Mouse (Mus musculus) kidney, adult 2 months (tissue): ENCODE data around the gene Flrt1. TPM values are rescaled to one million over a fixed set of nuclear protein-coding genes. Genes with fewer than 3 reads are reported as not detected.

Source experiments
- DNase-seq: peaks from one replicate; pipeline ENCODE4 v3.0.0; 2021
- H3K27ac ChIP-seq: fragments of 200-500 bp; 2 replicates; pipeline ENCODE4 v1.5.1; 2012; ENCODE audit warnings: low read depth, low read length, control low read depth, inconsistent platforms; ENCODE audit not compliant: insufficient read depth
- H3K27me3 ChIP-seq: fragments of 200-500 bp; replicated peaks from 2 replicates; pipeline ENCODE4 v1.6.1; 2012; ENCODE audit warnings: mild to moderate bottlenecking, moderate library complexity, low read length, inconsistent platforms; ENCODE audit not compliant: control insufficient read depth, insufficient read depth
- H3K36me3 ChIP-seq: fragments of 200-500 bp; 2 replicates; pipeline ENCODE4 v1.6.1; 2012; ENCODE audit warnings: mild to moderate bottlenecking, moderate library complexity, low read length, inconsistent platforms; ENCODE audit not compliant: control insufficient read depth, insufficient read depth
- H3K4me1 ChIP-seq: fragments of 200-500 bp; 2 replicates; pipeline ENCODE4 v1.6.1; 2011; ENCODE audit warnings: low read length; ENCODE audit not compliant: control insufficient read depth, insufficient read depth
- H3K4me3 ChIP-seq: fragments of 200-500 bp; 2 replicates; pipeline ENCODE4 v1.5.1; 2011; ENCODE audit warnings: mild to moderate bottlenecking, low read depth, low read length, control low read depth; ENCODE audit not compliant: insufficient read depth
- CTCF ChIP-seq: fragments of 200-500 bp; conservative IDR thresholded peaks from 2 replicates; pipeline ENCODE4 v1.5.1; 2011; ENCODE audit warnings: low read depth, mild to moderate bottlenecking, control low read depth, low read length, moderate library complexity, mixed read lengths; ENCODE audit not compliant: insufficient read depth, insufficient read length
- POLR2A ChIP-seq: fragments of 200-500 bp; IDR thresholded peaks from one replicate; pipeline ENCODE4 v1.6.1; 2011; ENCODE audit warnings: low read depth, low read length, control low read depth
- WGBS: fragments of 180-500 bp; shearing (Covaris S2); methylation state at CpG from one replicate; pipeline ENCODE4 v1.1.7; 2018; 5-methylcytosine and 5-hydroxymethylcytosine counted together
- polyA plus RNA-seq: library from polyadenylated mRNA; depleted of rRNA; stranded (reverse); fragments of >200 nt; gene quantifications from 2 replicates; pipeline ENCODE4 v1.2.3, GENCODE M21; 2012; rRNA removed

Gene Flrt1
- polyA plus RNA-seq, 1 experiment, result 23.1 TPM

DNA sequence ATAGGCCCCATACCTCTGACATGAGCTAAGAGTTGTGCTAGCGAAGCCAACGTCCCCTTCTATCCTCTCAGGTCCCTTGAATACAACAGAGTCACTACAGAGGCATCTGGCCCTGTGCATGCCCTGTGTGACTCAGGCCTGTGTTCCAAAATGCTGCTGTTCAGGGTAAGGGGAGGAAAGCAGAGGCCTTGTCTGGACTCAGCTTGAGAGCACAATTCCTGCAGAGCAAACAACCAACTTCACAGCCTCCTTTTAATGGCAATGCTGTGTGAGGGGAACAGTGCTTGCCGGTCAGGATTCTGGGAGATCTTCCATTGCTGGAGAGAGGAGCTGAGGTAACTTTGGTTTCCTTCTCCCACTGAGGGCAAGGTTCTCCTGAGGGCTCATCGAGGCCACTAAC, 61.2 kb downstream of the Flrt1 start:
- TF ChIP-seq POLR2A (no peak), CTCF (no peak)
- 53% methylated on average over 4 of the region's 4 CpGs for WGBS
- no peak for DNase-seq
- no peak overlapping the region for H3K4me3 ChIP-seq
- no peaks in the 10 kb centered on the region for H3K36me3 ChIP-seq
- peaks cover 4% of the 10 kb centered on the region; the same call in 1 of the 2 replicates for H3K4me1 ChIP-seq
- H3K27ac ChIP-seq, result no peak overlapping the region
- no peaks in the 10 kb centered on the region for H3K27me3 ChIP-seq

Other genes starting within 250 kb of the Flrt1 start
- 2.1 and 2.2 TPM in 2 replicates for gene Ccdc88b, start 247.5 kb downstream of the Flrt1 start, polyA plus RNA-seq
- gene Trmt112, start 196.0 kb downstream of the Flrt1 start, polyA plus RNA-seq, result 133 and 146 TPM in 2 replicates
- 1,575 and 2,285 TPM in 2 replicates for gene Prdx5, start 195.6 kb downstream of the Flrt1 start, polyA plus RNA-seq
- gene Esrra, start 183.9 kb downstream of the Flrt1 start, polyA plus RNA-seq, result 134 and 155 TPM in 2 replicates
- gene Catsperz, start 180.3 kb downstream of the Flrt1 start, polyA plus RNA-seq, result 0.44 and 0.99 TPM in 2 replicates
- 0.07 and 0.08 TPM in 2 replicates for gene Kcnk4, start 171.2 kb downstream of the Flrt1 start, polyA plus RNA-seq
- gene Bad, start 163.9 kb downstream of the Flrt1 start, polyA plus RNA-seq, result 75.4 and 83.1 TPM in 2 replicates
- gene Gpr137, start 163.2 kb downstream of the Flrt1 start, polyA plus RNA-seq, result 78.4 and 91.7 TPM in 2 replicates
- 48.7 and 55.3 TPM in 2 replicates for gene Ppp1r14b, start 130.8 kb downstream of the Flrt1 start, polyA plus RNA-seq
- 40.2 and 53.7 TPM in 2 replicates for gene Plcb3, start 129.3 kb downstream of the Flrt1 start, polyA plus RNA-seq
- gene Fkbp2, start 125.2 kb downstream of the Flrt1 start, polyA plus RNA-seq, result 96.3 and 136 TPM in 2 replicates
- 82.9 and 83.0 TPM in 2 replicates for gene Vegfb, start 118.1 kb downstream of the Flrt1 start, polyA plus RNA-seq
- 48.8 and 50.1 TPM in 2 replicates for gene Dnajc4, start 113.2 kb downstream of the Flrt1 start, polyA plus RNA-seq
- gene Nudt22, start 109.6 kb downstream of the Flrt1 start, polyA plus RNA-seq, result 58.3 and 63.4 TPM in 2 replicates
- gene Trpt1, start 109.6 kb downstream of the Flrt1 start, polyA plus RNA-seq, result 19.3 and 22.5 TPM in 2 replicates
- 5.2 and 9.2 TPM in 2 replicates for gene Fermt3, start 86.3 kb downstream of the Flrt1 start, polyA plus RNA-seq
- gene Stip1, start 65.8 kb downstream of the Flrt1 start, polyA plus RNA-seq, result 40.6 and 51.4 TPM in 2 replicates
- gene Macrod1, start 48.9 kb downstream of the Flrt1 start, polyA plus RNA-seq, result 61.7 and 67.2 TPM in 2 replicates
- 122 and 126 TPM in 2 replicates for gene Otub1, start 100.6 kb upstream of the Flrt1 start, polyA plus RNA-seq
- 3,607 and 3,750 TPM in 2 replicates for gene Cox8a, start 111.9 kb upstream of the Flrt1 start, polyA plus RNA-seq
- 23.7 and 26.2 TPM in 2 replicates for gene Naa40, start 135.5 kb upstream of the Flrt1 start, polyA plus RNA-seq
- 1.5 and 1.8 TPM in 2 replicates for gene Rcor2, start 161.6 kb upstream of the Flrt1 start, polyA plus RNA-seq
- 85.0 and 86.5 TPM in 2 replicates for gene Mark2, start 236.1 kb upstream of the Flrt1 start, polyA plus RNA-seq